Mouse (Mus musculus) embryonic facial prominence, embryonic 12.5 days (tissue): ENCODE measurements around the gene Kcnk2. TPM values are rescaled to one million over a fixed set of nuclear protein-coding genes. Genes with fewer than 3 reads are reported as not detected.

Experiments used
- ATAC-seq: fragments of 200-750 bp; cut with Nextera tagmentation; 2 replicates; pipeline ENCODE4 v1.8.0; 2017; ENCODE audit not compliant: insufficient number of reproducible peaks, insufficient read depth, low FRiP score, low TSS enrichment
- H3K27ac ChIP-seq: fragments of 300-500 bp; sonication (generic); 2 replicates; pipeline ENCODE4 v1.5.1; 2016; ENCODE audit warnings: mild to moderate bottlenecking
- H3K27me3 ChIP-seq: fragments of 300-500 bp; sonication (generic); 2 replicates; pipeline ENCODE4 v1.6.1; 2016; ENCODE audit warnings: mild to moderate bottlenecking, moderate library complexity
- H3K36me3 ChIP-seq: fragments of 300-500 bp; sonication (generic); 2 replicates; pipeline ENCODE4 v1.6.1; 2016; ENCODE audit warnings: mild to moderate bottlenecking
- H3K4me1 ChIP-seq: fragments of 300-500 bp; sonication (generic); 2 replicates; pipeline ENCODE4 v1.6.1; 2016
- H3K4me2 ChIP-seq: fragments of 300-500 bp; sonication (generic); replicated peaks from 2 replicates; pipeline ENCODE4 v1.6.1; 2016; ENCODE audit warnings: mild to moderate bottlenecking, moderate library complexity
- H3K4me3 ChIP-seq: fragments of 300-500 bp; sonication (generic); 2 replicates; pipeline ENCODE4 v1.5.1; 2016; ENCODE audit warnings: mild to moderate bottlenecking
- H3K9ac ChIP-seq: fragments of 300-500 bp; sonication (generic); 2 replicates; pipeline ENCODE4 v1.6.1; 2016; ENCODE audit warnings: mild to moderate bottlenecking, moderate library complexity
- H3K9me3 ChIP-seq: fragments of 300-500 bp; sonication (generic); 2 replicates; pipeline ENCODE4 v1.6.1; 2016; ENCODE audit warnings: mild to moderate bottlenecking, moderate library complexity
- WGBS: fragments of 180-500 bp; shearing (Covaris S2); methylation state at CpG from one replicate; pipeline ENCODE4 v1.1.7; 2016; 5-methylcytosine and 5-hydroxymethylcytosine counted together
- polyA plus RNA-seq: library from polyadenylated mRNA; unstranded; fragments of >200 nt; fragmentation: Nextera tagmentation; extraction: Ambion mirVana; gene quantifications from 2 replicates; pipeline ENCODE4 v1.2.1, GENCODE M21; 2016

The Kcnk2 gene
- polyA plus RNA-seq, 1 experiment from 2014 or later, result 6.3 TPM

- Histone ChIP-seq H3K36me3 (no peaks in the 10 kb centered on the region), H3K9ac (no peak overlapping the region), H3K27ac (no peak overlapping the region), H3K4me3 (no peak overlapping the region), H3K9me3 (no peaks in the 10 kb centered on the region), H3K4me1 (no peaks in the 10 kb centered on the region), H3K4me2 (no peak overlapping the region), H3K27me3 (no peaks in the 10 kb centered on the region)
- no peak for ATAC-seq
- WGBS, result 81% methylated on average over 12 of the region's 12 CpGs
Measured at GRCm38 (mm10) chr1:189209029-189209714, 192.9 kb downstream of the Kcnk2 start.

- no peak overlapping the region for H3K4me3 ChIP-seq
- H3K27me3 ChIP-seq, result no peaks in the 10 kb centered on the region
- no peaks in the 10 kb centered on the region for H3K4me1 ChIP-seq
- no peak for ATAC-seq
- no peak overlapping the region for H3K9ac ChIP-seq
- WGBS, result 90% methylated on average over 9 of the region's 9 CpGs
- H3K9me3 ChIP-seq, result no peaks in the 10 kb centered on the region
- no peak overlapping the region for H3K27ac ChIP-seq
- no peak overlapping the region for H3K4me2 ChIP-seq
- H3K36me3 ChIP-seq, result no peaks in the 10 kb centered on the region
Measured at GRCm38 (mm10) chr1:189208605-189209004, 193.5 kb downstream of the Kcnk2 start.

- H3K9me3 ChIP-seq, result no peaks in the 10 kb centered on the region
- H3K4me1 ChIP-seq, result no peaks in the 10 kb centered on the region
- no peaks in the 10 kb centered on the region for H3K36me3 ChIP-seq
- no peaks in the 10 kb centered on the region for H3K27me3 ChIP-seq
- H3K9ac ChIP-seq, result no peak overlapping the region
- no peak for ATAC-seq
- H3K4me3 ChIP-seq, result no peak overlapping the region
- no peak overlapping the region for H3K4me2 ChIP-seq
- H3K27ac ChIP-seq, result no peak overlapping the region
- 48% methylated on average over 4 of the region's 4 CpGs for WGBS
Measured at GRCm38 (mm10) chr1:189195758-189196157, 206.3 kb downstream of the Kcnk2 start.

DNA sequence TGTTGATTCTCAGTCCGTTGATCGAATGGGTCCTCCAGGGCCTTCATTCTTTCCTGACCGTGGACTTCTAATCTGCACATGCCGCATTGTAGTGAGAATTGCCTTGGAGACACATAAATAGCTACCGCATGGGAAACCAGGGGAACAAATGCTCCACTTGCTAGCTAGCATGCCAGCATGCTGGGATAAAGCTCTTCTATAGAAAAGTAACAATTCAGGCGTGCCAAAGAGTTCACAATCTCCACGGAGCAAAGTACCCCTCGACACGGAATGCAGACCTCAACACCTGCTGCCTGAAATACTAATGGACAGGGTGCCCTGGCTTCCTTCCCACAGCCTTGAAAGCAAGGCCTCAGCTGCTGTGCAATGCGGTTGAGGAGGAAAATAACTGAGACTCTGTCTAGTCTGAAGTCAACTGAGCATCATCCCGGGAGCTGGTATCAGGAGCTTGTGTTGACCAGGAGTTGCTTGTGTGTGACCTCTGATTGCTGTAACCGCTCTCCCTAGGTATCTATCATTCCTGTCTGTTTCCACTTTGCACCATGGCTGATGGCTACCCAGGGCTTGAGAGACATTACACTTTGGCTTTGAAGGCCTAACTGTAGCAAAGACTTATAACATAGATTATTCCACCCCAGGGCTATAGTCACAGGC is 214.2 kb downstream of the Kcnk2 start:
- 76% methylated on average over 12 of the region's 12 CpGs for WGBS
- no peak for ATAC-seq

GRCm38 (mm10) chr1:189185206-189185750 is 216.8 kb downstream of the Kcnk2 start:
- 35% methylated on average over 7 of the region's 7 CpGs for WGBS
- ATAC-seq, result no peak

More for the DNA sequence above, 214.2 kb downstream of the Kcnk2 start:
- H3K4me2 ChIP-seq, result no peak overlapping the region
- H3K9me3 ChIP-seq, result no peaks in the 10 kb centered on the region
- H3K36me3 ChIP-seq, result no peaks in the 10 kb centered on the region
- H3K4me3 ChIP-seq, result no peak overlapping the region
- H3K27me3 ChIP-seq, result no peaks in the 10 kb centered on the region
- no peak overlapping the region for H3K27ac ChIP-seq
- no peaks in the 10 kb centered on the region for H3K4me1 ChIP-seq
- H3K9ac ChIP-seq, result no peak overlapping the region

DNA sequence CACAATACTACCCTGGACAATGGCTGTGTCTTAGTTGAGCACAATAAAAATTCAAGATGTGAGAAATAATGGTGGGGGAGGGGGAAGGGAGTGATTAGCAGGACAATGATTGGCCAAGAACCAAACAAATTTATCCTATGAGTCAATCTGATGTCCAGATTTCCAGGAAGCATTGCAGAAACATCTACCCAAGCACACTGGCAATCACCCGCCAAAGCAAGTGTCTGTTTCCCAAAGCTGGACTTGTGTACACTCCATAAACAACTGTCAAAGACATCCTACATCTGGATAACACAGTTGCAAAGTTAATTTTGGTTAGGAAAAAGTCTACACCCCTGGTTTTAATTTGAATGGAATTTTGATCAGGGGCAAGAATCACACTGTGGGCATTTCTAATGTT is 224.3 kb downstream of the Kcnk2 start:
- Histone ChIP-seq H3K27ac (no peak overlapping the region), H3K4me2 (no peak overlapping the region), H3K27me3 (no peaks in the 10 kb centered on the region), H3K4me1 (no peaks in the 10 kb centered on the region; the same call in 1 of the 2 replicates), H3K36me3 (no peaks in the 10 kb centered on the region), H3K9me3 (no peaks in the 10 kb centered on the region), H3K9ac (no peak overlapping the region), H3K4me3 (no peak overlapping the region)
- no peak for ATAC-seq
- 91% methylated on average over 1 of the region's 1 CpGs for WGBS

More at GRCm38 (mm10) chr1:189185206-189185750, 216.8 kb downstream of the Kcnk2 start:
- no peaks in the 10 kb centered on the region for H3K36me3 ChIP-seq
- H3K9ac ChIP-seq, result no peak overlapping the region
- no peak overlapping the region for H3K4me2 ChIP-seq
- no peak overlapping the region for H3K27ac ChIP-seq
- H3K9me3 ChIP-seq, result no peaks in the 10 kb centered on the region
- H3K4me1 ChIP-seq, result no peaks in the 10 kb centered on the region
- H3K27me3 ChIP-seq, result no peaks in the 10 kb centered on the region
- H3K4me3 ChIP-seq, result no peak overlapping the region

GRCm38 (mm10) chr1:189173479-189173878 is 228.6 kb downstream of the Kcnk2 start:
- Histone ChIP-seq H3K27ac (no peak overlapping the region), H3K4me1 (no peaks in the 10 kb centered on the region; the same call in 1 of the 2 replicates), H3K4me3 (no peak overlapping the region), H3K27me3 (no peaks in the 10 kb centered on the region), H3K9ac (no peak overlapping the region), H3K9me3 (no peaks in the 10 kb centered on the region), H3K4me2 (no peak overlapping the region), H3K36me3 (no peaks in the 10 kb centered on the region)
- no peak for ATAC-seq
- WGBS, result 63% methylated on average over 8 of the region's 8 CpGs

DNA sequence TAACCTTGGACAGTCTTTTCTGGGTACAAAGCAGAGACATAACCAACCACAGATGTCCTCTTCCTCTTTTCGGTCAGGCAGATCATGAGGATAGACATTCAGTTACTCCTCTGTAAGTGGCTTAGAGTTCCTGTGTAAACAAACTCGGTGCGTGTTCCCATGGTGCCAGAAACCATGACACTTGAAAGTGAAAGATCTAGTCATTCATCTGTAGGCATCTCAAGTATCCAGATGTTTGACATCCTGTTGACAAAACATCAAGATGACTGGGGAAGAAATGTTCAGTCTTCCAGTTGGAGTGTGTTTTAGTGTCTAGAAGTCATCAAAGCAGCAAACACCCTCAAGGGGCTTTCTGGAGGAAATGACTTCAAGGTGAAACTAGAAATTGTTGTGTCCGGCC is 230.9 kb downstream of the Kcnk2 start:
- no peaks in the 10 kb centered on the region for H3K9me3 ChIP-seq
- H3K4me2 ChIP-seq, result no peak overlapping the region
- 62% methylated on average over 4 of the region's 4 CpGs for WGBS
- no peak for ATAC-seq
- H3K4me3 ChIP-seq, result no peak overlapping the region
- H3K27me3 ChIP-seq, result no peaks in the 10 kb centered on the region
- H3K4me1 ChIP-seq, result no peaks in the 10 kb centered on the region; the same call in 1 of the 2 replicates
- H3K36me3 ChIP-seq, result no peaks in the 10 kb centered on the region
- no peak overlapping the region for H3K27ac ChIP-seq
- H3K9ac ChIP-seq, result no peak overlapping the region

DNA sequence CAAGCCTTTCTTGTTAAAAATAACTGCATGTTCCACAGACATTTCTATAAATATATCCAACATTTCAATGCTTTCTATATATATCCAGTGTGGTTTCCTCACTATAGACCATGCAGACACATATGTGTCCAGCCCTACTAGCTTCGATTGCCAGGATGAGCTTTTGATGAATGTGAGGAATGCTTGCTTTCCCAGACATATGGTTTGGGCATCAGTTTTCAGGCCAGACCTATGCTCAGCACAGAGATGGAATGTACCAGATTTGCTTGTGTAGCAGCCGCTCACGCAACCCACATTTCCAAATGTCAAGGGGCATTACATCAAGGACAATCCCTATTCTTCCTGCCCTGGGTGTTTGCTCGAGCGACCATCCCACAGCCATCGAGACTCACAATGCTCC is 236.3 kb downstream of the Kcnk2 start:
- no peaks in the 10 kb centered on the region for H3K27me3 ChIP-seq
- ATAC-seq, result no peak

GRCm38 (mm10) chr1:189165141-189165540 is 236.9 kb downstream of the Kcnk2 start:
- ATAC-seq, result no peak
- Histone ChIP-seq H3K4me1 (peaks cover 5% of the 10 kb centered on the region; the same call in 1 of the 2 replicates), H3K4me2 (no peak overlapping the region), H3K4me3 (no peak overlapping the region), H3K9ac (no peak overlapping the region), H3K36me3 (no peaks in the 10 kb centered on the region), H3K9me3 (no peaks in the 10 kb centered on the region), H3K27me3 (no peaks in the 10 kb centered on the region), H3K27ac (no peak overlapping the region)
- 65% methylated on average over 6 of the region's 6 CpGs for whole genome bisulfite sequencing

More for the DNA sequence above, 236.3 kb downstream of the Kcnk2 start:
- no peak overlapping the region for H3K9ac ChIP-seq
- no peaks in the 10 kb centered on the region for H3K36me3 ChIP-seq
- H3K4me1 ChIP-seq, result peaks cover 5% of the 10 kb centered on the region; the same call in 1 of the 2 replicates
- H3K4me3 ChIP-seq, result no peak overlapping the region
- H3K9me3 ChIP-seq, result no peaks in the 10 kb centered on the region
- H3K4me2 ChIP-seq, result no peak overlapping the region
- 72% methylated on average over 6 of the region's 6 CpGs for WGBS
- no peak overlapping the region for H3K27ac ChIP-seq

DNA sequence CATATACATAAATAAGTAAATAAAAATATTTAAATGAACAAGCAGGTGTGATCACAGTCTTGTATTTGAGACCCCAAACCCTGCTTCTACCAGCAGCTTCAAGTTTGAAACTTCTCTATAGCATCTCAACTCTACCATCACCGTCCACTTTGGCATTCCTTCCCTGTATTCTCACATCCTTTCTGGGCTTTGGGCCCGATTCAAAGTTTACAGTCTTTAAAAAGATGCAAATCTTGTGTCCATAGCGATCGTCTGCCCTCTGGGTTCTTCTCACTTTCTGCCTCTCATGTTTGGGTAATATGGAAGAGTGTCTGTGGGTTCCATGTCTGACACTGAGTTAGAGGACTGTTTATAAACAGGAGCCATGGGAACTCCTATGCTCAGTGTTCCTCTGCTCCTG is 237.4 kb downstream of the Kcnk2 start:
- Histone ChIP-seq H3K9ac (no peak overlapping the region), H3K9me3 (no peaks in the 10 kb centered on the region), H3K36me3 (no peaks in the 10 kb centered on the region), H3K4me2 (no peak overlapping the region), H3K27me3 (no peaks in the 10 kb centered on the region), H3K27ac (no peak overlapping the region), H3K4me1 (peaks cover 5% of the 10 kb centered on the region; the same call in 1 of the 2 replicates), H3K4me3 (no peak overlapping the region)
- WGBS, result 95% methylated on average over 4 of the region's 4 CpGs
- no peak for ATAC-seq

DNA sequence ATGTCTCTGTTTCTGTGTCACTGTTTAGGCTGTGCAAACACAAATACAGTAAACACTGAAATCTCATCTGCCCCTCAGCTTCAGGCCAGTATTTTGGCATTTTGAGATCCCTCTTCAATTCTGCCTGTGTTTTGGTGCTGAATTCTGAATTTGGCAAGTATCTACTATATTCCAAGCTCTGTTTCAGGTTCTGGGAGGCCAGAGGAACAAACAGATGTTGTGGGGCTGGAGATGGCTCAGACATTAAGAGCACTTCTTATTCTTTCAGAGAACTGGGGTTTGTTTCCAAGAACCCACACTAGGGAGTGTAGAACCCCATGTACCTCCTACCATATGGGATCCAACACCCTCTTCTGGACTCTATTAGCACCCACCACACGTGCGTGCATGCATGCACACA is 237.8 kb downstream of the Kcnk2 start:
- 91% methylated on average over 2 of the region's 2 CpGs for WGBS

More for the DNA sequence above, 237.8 kb downstream of the Kcnk2 start:
- ATAC-seq, result no peak
- Histone ChIP-seq H3K27ac (no peak overlapping the region), H3K27me3 (no peaks in the 10 kb centered on the region), H3K9ac (no peak overlapping the region), H3K4me3 (no peak overlapping the region), H3K9me3 (no peaks in the 10 kb centered on the region), H3K36me3 (no peaks in the 10 kb centered on the region), H3K4me2 (no peak overlapping the region), H3K4me1 (peaks cover 5% of the 10 kb centered on the region; the same call in 1 of the 2 replicates)
